Mouse (Mus musculus) lung, postnatal 10 days (tissue): ENCODE results near the gene Sp9.
A peak's percentile ranks its signal among the peaks of the same experiment; 100 is the strongest.

Experiments
- DNase-seq: peaks from one replicate; pipeline ENCODE4 v3.0.0; 2021

Sp9 gene

DNA sequence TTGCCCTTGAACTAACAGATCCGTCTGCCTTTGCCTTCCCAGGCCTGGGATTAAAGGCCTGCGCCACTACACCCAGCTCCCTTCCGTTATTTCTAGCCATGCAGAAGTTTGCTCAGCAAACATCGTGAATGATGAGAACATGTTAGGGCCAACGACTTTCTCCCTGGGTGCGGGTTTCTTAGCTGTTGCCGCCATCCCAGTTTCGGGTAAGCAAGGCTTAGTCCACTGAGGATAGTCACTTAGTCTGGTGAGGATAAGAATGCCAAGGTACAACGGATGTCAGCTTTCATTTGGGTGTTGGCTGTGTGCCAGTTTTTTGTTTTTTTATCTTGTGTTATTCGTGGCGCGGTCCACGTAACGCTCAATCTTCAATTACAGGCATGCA lies 41.4 kb downstream of the Sp9 start:
- peak; percentile 45 for DNase-seq

DNA sequence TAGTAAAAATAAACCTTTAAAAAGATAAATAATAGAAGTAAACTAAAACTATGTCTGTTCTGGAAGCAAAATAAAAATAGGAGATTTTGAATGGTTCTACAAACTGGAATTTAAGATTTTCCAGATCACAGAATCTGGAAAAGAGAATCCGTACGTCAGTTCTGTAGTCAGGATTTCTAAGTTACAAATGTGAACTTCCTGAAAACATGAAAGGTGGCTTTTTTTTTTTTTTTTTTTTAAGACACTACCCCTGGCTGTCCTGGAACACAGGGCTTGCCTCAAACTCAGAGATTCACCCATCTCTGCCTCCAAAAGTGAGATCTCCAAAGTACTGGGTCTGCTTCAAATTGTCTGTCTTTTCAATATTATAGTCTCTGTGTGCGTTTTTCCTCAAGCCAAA lies 42.6 kb downstream of the Sp9 start:
- DNase-seq, result no peak

DNA sequence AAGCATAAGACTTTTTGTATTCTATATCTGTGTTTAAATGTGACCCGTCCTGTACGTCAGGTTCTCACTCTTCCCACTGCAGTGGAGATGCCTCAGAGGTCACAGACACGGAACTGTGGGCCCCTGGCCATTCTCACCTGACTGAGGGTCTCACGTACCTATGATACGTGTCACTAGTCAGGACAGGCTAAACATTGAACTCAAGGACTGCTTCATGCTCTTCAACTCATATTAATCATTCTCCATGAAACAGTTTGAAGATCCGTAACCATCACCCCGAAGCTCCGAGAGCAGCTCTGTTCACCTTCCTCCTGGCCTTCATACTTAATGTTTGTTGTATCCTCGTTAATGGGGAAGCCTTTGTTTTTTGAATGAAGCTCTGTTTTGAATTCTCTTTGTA lies 45.7 kb downstream of the Sp9 start:
- DNase-seq, result no peak

DNA sequence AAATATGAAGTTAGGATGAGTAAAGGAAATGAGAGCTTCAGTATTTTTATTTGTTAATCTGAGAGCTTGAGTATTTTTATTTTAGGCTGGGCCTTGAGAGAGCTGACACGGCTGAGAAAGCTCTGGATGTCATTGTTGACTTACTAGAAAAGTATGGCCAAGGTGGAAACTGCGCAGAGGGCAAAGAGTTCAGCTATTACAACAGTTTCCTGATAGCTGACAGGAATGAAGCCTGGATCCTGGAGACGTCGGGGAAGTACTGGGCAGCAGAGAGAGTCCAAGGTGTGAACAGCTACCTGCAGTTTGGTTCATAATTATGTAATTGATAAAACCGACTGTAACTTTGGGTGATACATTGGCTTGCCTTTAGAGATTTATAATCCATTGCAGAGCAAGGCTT lies 47.5 kb downstream of the Sp9 start:
- DNase-seq, result no peak

DNA sequence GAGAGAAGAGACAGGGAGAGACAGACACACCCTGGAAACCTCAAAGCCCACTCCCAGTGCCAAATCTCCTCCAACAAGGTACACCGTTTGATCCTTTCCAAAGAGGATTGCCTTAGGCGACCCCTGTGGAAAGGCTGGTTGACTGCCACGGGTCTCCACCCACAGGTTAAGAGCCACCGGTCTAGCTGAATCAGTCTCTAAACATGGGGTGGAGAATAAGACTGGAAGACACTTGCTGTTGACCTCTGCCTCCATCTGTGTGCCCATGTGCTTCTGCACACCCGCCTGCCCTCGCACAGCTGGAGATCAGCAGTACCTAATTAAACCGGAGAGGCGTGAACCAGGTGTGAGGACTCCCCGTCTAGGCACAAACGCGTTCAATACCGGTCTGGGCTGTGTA lies 51.3 kb downstream of the Sp9 start:
- no peak for DNase-seq

DNA sequence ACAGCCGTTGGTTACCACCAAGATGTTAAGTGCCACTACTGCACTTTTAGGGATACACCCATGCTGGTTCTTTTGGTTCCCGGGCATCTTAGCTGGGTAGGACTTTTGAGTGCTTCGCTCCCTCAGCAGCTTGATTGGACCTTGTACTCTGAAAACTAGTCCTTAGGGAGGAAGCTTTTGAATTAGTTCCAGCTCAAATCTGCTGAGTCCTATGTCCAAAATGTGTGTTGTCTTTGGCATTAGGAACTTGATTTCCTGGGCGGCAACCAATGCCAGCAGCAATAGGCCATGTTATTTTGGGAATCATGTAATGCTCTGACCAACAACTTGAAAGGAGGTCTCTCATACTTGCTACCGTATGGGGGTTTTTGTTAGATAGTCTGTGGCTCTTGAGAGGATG lies 54.1 kb downstream of the Sp9 start:
- no peak for DNase-seq
